Mouse (Mus musculus) adrenal gland, postnatal 36 days (tissue): ENCODE measurements around the gene Stx8. TPM values are rescaled to one million over a fixed set of nuclear protein-coding genes. Genes with fewer than 3 reads are reported as not detected.

Experiments
- DNase-seq, 2 experiments: peaks; one replicate each; pipeline ENCODE4 v3.0.0; 2021; ENCODE audit warnings: mixed read lengths in 1 of 2
- long read RNA-seq, 2 experiments: library from polyadenylated mRNA; stranded (forward); transcript quantifications; one replicate each; pipeline ENCODE4 v2.0.0; 2021; ENCODE audit warnings: borderline sequencing depth in 2 of 2
- total RNA-seq, 2 experiments: library from RNA; stranded (reverse); gene quantifications; 2 replicates each; pipeline ENCODE4 v1.2.3; 2021

Gene Stx8
- total RNA-seq = 10 to 100 TPM; 31.4 to 34.7 TPM
- long read RNA-seq, experiment 1, full-length matches to known transcripts = 46 of 51 reads
- long read RNA-seq, experiment 1, partial matches to known transcripts = 3 of 51 reads
- long read RNA-seq, experiment 1, other reads (novel, unspliced or antisense) = 2 of 51 reads
- long read RNA-seq, experiment 2, full-length matches to known transcripts = 21 of 22 reads
- long read RNA-seq, experiment 2, partial matches to known transcripts = 0 of 22 reads
- long read RNA-seq, experiment 2, other reads (novel, unspliced or antisense) = 1 of 22 reads

DNA sequence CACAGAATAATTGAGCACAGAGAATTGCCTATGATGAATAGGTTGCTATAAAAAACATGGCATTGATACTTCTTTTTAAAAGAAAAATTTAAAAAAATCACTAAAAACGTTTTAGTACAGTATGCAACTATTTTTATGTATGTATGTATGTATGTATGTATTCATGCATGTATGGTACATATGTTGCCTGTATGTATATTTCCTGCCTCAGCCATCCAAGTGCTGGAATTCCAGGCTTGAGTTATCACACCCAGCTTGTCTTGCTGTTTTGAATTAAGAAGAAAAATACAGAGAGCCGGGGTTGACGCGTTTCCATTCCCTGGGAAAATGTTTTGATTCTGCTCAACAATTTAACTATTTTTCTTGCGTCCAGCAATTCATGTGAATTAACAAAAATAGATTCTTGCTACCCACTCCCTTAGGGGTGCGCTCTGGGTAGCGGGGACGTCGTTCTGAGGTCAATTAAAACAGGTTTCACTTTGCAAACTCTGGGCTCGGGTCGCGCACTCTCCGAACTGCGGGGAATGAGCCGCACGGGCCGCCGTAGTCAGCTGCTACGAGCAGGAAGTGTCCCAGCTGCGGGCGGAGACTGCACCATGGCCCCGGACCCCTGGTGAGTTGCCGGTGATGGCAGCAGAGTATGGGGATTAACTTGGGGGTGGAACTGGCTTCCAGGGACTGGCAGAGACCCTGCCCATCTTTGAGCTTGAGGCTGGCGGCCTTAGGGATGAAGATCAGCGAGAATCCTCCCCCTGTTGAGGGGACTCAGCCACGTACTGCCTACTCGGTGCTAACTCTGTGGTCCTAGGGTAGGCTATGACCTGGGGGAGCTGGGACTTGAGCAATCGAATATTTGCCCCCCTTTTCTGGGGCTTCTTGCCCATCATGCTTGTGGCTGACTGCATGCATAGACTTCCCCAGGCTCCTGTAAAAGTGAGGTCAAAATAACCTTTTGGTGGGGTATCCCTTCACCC is at the start of gene Stx8:
Stx8 (plus strand) TSS at position 289 of the 974 bp plus-strand sequence.
- peak; percentile 97 to 98 for DNase-seq

- DNase-seq = no peak
Observed at GRCm38 (mm10) chr11:67917126-67917525, 48.9 kb upstream of the Stx8 start.

GRCm38 (mm10) chr11:67919593-67919992 is 46.4 kb upstream of the Stx8 start:
- DNase-seq = peak in 1 of 2 experiments; percentile 26

DNA sequence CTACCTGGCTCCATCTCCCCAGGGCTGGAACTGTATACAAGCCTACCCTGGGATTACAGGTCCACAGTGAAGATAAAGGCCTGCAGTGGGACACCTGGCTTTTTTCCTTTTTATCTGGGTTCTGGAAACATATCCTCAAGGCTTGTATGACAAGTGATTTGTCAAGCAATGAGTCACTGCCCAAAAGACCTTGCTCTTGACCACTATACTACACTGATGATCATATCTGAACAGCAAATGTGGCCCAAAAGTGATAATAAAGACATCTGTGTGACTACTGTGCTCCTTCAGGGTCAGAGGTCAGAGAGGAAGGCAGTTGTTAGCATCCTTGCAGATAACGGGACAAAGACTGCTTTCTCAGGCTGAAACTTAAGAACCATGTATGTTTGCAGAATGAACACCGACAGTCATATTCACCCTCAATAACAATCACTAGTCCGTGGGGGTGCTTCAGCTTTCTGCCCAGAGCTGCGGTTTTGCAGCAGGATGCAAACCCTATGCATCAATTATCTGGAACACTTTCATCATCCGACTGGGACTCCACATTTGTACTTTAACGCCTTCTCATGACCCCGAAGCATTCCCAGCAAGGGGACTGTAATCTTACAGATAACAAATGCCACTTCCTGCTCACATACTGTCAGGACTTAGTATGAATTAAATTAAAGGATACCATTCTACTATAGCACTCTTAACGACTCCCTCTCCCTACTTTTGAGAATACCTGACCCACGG is 45.6 kb upstream of the Stx8 start:
- DNase-seq = peak in 1 of 2 experiments; percentile 19

- DNase-seq = peak; percentile 57 to 60
Observed at GRCm38 (mm10) chr11:67921091-67921826, 44.7 kb upstream of the Stx8 start.

DNA sequence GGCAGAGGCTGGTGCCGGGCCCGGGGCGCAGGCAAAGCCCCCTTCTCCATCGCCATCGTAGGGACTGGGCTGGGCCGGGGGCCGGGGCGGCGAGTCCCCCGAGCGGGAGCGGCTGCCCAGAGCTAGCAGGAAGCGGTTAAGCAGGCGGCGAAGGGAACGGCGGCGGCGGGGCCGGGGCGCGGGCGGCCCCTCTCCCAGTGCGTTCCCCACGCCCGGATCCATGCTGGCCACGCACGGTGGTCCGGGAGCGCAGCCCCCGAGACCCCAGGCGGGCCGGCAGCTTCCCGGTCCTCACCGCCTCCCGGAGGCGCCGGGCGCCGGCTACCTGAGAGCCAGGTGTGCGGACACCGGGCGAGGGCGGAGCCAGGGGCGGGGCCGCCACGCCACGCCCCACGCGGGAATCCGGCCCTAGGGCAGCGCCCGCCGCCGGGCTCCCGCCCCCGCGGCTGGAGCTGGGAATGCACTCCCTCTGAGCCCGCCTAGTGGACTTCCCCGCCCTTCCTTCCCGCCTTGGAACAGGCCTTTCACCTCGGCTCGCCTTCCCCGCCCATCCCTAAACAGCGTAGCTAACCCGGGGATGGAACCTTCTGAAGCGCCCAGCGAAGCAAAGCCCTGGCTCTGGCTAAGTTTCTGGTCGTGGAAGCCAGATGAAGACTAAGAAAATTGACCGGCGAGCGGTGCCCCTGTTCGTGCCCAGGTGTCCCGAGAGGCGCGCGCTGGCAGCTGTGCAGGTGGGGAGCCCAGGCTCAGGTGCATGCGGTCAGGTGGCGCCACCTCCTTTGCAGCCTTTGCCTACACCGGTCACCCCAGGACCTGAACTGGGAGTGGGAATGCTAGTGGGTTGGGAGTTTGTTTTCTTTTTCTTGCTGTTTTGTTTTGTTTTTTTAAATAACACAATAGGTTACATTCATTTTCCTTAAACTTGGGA is 43.9 kb upstream of the Stx8 start, which contains the start of gene Usp43:
Usp43 (minus strand) TSS at position 327 of the 928 bp plus-strand sequence.
- DNase-seq = peak; percentile 75 to 78

DNA sequence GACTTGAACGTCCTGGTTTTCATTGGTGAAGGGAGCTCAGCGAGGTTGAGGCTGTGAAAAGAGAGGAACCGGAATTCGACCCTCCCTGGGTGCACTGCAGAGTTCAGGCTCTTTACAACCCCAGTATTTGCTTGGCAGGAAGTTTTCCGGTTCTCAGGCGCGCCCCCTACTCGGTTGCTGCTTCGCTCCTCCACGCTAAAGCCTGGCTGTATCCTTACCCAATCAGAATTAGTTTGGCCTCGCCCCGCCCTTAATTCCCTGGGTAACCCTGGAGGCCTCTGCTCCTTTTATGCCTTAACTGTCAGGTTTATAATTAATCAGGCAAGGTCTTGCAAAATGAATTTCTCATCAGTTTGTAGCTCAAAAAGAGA is 43.3 kb upstream of the Stx8 start:
- peak; percentile 76 to 78 for DNase-seq

- DNase-seq = no peak
Observed at GRCm38 (mm10) chr11:67923720-67924119, 42.3 kb upstream of the Stx8 start.

GRCm38 (mm10) chr11:67925000-67925399 is 41.0 kb upstream of the Stx8 start:
- DNase-seq = no peak

- no peak for DNase-seq
Observed at GRCm38 (mm10) chr11:67926348-67927055, 39.5 kb upstream of the Stx8 start.

DNA sequence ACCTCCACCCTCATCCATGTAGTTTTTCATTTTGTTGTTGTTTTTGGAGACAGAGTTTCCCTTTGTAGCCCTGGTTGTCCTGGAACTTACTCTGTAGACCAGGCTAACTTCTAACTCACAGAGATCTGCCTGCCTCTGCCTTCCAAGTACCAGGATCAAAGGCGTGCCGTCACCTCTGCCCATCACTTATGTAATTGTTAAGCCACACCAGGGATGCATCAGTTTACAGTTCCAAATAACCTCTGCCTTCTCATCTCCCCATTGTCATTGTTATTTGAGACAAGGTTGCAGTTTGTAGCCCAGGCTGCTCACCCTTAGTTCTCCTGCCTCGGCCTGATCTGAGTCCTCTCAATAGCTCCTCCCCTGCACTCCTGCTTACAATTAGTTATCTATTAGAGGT is 33.8 kb upstream of the Stx8 start:
- no peak for DNase-seq

- DNase-seq = no peak
Observed at GRCm38 (mm10) chr11:67948229-67948628, 17.8 kb upstream of the Stx8 start.

DNA sequence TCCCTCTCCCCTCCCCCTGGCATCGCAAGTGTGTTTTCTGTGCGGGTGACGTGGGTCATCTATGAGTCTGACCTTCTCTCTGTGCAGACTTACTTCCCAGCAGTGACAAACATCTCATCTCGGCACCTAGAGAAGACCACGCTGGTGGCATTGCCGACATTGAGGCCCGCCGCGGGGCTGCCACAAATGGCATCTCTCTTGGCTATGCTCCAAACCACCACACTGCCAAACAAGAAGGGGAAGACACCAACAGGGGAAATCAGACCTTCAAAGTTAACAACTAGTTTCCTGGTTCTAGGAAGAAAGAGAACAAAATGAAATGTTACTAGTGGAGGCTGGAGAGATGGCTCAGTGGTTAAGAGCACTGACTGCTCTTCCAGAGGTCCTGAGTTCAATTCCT is 16.5 kb upstream of the Stx8 start:
- no peak for DNase-seq

DNA sequence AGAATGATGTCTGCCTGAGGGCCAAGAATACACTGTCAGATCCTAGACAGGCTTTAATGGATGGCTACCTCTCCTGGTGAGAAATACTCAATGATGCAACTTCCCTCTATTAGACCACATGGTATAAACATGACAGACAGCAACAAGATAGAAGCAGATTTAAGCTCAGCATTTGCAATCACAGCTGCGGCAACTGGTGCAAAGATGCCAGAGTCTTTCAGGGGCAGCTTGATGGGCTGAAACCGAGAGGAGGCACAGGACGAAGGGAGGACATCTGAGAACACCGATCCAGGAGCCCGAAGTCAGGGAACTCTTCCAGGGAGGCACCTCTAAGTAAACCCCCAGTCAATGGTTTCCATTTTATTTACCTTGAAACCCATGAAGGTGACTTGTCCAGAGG is 12.4 kb upstream of the Stx8 start:
- DNase-seq = no peak

DNA sequence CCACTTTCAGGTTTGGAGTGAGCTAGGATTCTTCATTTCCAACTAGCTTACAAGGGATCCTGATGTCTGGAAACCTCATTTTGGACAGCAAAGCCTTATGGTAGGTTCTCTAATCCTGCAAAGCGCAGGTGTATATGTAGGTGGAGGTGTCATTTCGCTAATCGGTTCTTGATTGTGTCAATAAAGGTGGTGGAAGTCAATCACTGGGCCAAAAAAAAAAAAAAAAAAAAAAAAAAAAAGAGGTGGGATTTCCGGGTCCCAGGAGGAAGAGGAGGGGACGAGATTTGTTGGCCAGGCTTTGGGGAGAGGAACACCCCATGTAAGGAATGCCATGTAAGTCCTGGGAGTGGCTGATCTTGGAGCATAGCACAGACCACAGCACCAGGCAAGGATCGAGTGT is 11.6 kb upstream of the Stx8 start:
- no peak for DNase-seq

GRCm38 (mm10) chr11:67964110-67964509 is 1.9 kb upstream of the Stx8 start:
- DNase-seq = no peak

GRCm38 (mm10) chr11:67965242-67965883 is 630 bp upstream of the Stx8 start, which contains the start of gene Cfap52:
Gene Cfap52 (minus strand): TSS chr11:67965651.
- peak; percentile 91 to 92 for DNase-seq

- no peak for DNase-seq
Observed at GRCm38 (mm10) chr11:67967831-67968230, 1.8 kb downstream of the Stx8 start.

DNA sequence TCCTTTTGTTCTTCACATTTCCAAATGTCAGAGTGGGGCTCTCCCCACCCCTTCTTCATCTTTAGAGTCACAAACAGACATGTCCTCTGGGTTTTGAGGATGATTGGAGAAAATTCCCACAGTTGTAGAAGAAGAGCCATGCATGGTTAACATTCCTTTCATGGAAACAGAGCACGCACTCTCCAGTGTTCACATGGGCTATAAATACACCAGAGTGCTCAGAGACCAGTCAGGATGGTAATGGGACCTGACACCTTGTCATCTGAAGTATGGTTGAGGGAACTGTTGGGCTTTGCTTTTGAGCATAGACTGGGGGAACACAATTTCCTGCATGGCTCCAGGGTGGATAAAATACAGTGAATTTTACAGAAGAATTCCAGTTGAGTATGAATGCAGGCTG is 6.6 kb downstream of the Stx8 start:
- DNase-seq = no peak
